Mouse (Mus musculus) left cerebral cortex, postnatal 4 days (tissue): ENCODE measurements around the gene Rab5if. TPM values are rescaled to one million over a fixed set of nuclear protein-coding genes. Genes with fewer than 3 reads are reported as not detected.
"Not testable (repeated sequence)": the region's sequence is repeated elsewhere in the genome, so short reads cannot be mapped to it uniquely, and the experiment has no call there.

ENCODE experiments used
- DNase-seq: peaks from one replicate; pipeline ENCODE4 v3.0.0-alpha.2; 2022
- intact Hi-C: fragments of 180-260 bp; cut with DNase I; formaldehyde crosslinking; loops from one replicate; pipeline ENCODE4 v1.15.1; 2025
- total RNA-seq, 2 experiments: library from RNA; stranded (reverse); gene quantifications; 2 replicates each; pipeline ENCODE4 v1.2.3; 2021

The Rab5if gene
- total RNA-seq, 2 experiments from 2014 or later = 104 to 105 TPM

GRCm38 (mm10) chr2:156884396-156885211, 21.7 kb downstream of the Rab5if start:
- peak; percentile 48 for DNase-seq
- intact Hi-C loops = no loop called here

GRCm38 (mm10) chr2:156885666-156886065, 22.7 kb downstream of the Rab5if start:
- intact Hi-C loops, DNase-seq: not testable (repeated sequence)

GRCm38 (mm10) chr2:156886084-156886631, 23.2 kb downstream of the Rab5if start:
- DNase-seq = no peak
- intact Hi-C loops = no loop called here

- no peak for DNase-seq
- intact Hi-C loops = no loop called here
These were observed 24.1 kb downstream of the Rab5if start, which contains the start of gene Sla2 for GRCm38 (mm10) chr2:156887017-156887416. Gene Sla2, minus strand, starts transcription at chr2:156887192.

GRCm38 (mm10) chr2:156888490-156888889, 25.6 kb downstream of the Rab5if start:
- no peak for DNase-seq
- intact Hi-C loops = no loop called here

GRCm38 (mm10) chr2:156892240-156892639, 29.3 kb downstream of the Rab5if start:
- intact Hi-C loops = no loop called here
- no peak for DNase-seq

- intact Hi-C loops = no loop called here
- no peak for DNase-seq
These were observed 29.9 kb downstream of the Rab5if start for GRCm38 (mm10) chr2:156892821-156893220.

GRCm38 (mm10) chr2:156894496-156895265, 31.8 kb downstream of the Rab5if start:
- intact Hi-C loops = no loop called here
- no peak for DNase-seq

GRCm38 (mm10) chr2:156896384-156896914, 33.5 kb downstream of the Rab5if start:
- intact Hi-C loops = no loop called here
- DNase-seq = peak; percentile 41

GRCm38 (mm10) chr2:156897034-156897433, 34.1 kb downstream of the Rab5if start:
- intact Hi-C loops = no loop called here
- DNase-seq = no peak

GRCm38 (mm10) chr2:156898374-156898773, 35.4 kb downstream of the Rab5if start:
- intact Hi-C loops = no loop called here
- no peak for DNase-seq

- no peak for DNase-seq
These were observed 36.3 kb downstream of the Rab5if start for GRCm38 (mm10) chr2:156899184-156899583.

GRCm38 (mm10) chr2:156901344-156901743, 38.4 kb downstream of the Rab5if start:
- DNase-seq = no peak
- intact Hi-C loops = loop anchor here (10.0 kb wide), 1 partner anchor 193 kb away; no protein-coding TSS in a partner anchor

More at GRCm38 (mm10) chr2:156899184-156899583, 36.3 kb downstream of the Rab5if start:
- intact Hi-C loops = no loop called here

- no peak for DNase-seq
- intact Hi-C loops = loop anchor here (10.0 kb wide), 1 partner anchor 193 kb away; no protein-coding TSS in a partner anchor
These were observed 39.0 kb downstream of the Rab5if start for GRCm38 (mm10) chr2:156901883-156902282.

- intact Hi-C loops = loop anchor here (10.0 kb wide), 1 partner anchor 192 kb away; no protein-coding TSS in a partner anchor
- not testable (repeated sequence) for DNase-seq
These were observed 39.5 kb downstream of the Rab5if start for GRCm38 (mm10) chr2:156902411-156902810.

GRCm38 (mm10) chr2:156903367-156903766, 40.4 kb downstream of the Rab5if start:
- intact Hi-C loops = loop anchor here (10.0 kb wide), 1 partner anchor 191 kb away; no protein-coding TSS in a partner anchor
- DNase-seq = no peak

GRCm38 (mm10) chr2:156904976-156905717, 42.2 kb downstream of the Rab5if start:
- DNase-seq = peak; percentile 70
- intact Hi-C loops = loop anchor here (2.0 to 10.0 kb wide), 3 partner anchors 42 to 190 kb away; no protein-coding TSS in a partner anchor

GRCm38 (mm10) chr2:156905931-156906330, 43.0 kb downstream of the Rab5if start:
- peak; percentile 35 for DNase-seq
- intact Hi-C loops = loop anchor here (2.0 to 10.0 kb wide), 3 partner anchors 41 to 189 kb away; no protein-coding TSS in a partner anchor

- peak; percentile 18 for DNase-seq
- intact Hi-C loops = no loop called here
These were observed 50.3 kb downstream of the Rab5if start for GRCm38 (mm10) chr2:156913191-156913590.

- intact Hi-C loops = no loop called here
- DNase-seq = no peak
These were observed 52.6 kb downstream of the Rab5if start for GRCm38 (mm10) chr2:156915559-156915958.
